Mouse (Mus musculus) cerebellum, adult 2 months (tissue): ENCODE measurements around the gene Rtn3.

Experiments used
- CTCF ChIP-seq: fragments of 200-500 bp; IDR thresholded peaks from 2 replicates; pipeline ENCODE4 v1.5.1; 2011; ENCODE audit warnings: low read depth, mild to moderate bottlenecking, control low read depth, low read length, moderate library complexity, borderline replicate concordance; ENCODE audit not compliant: insufficient read depth
- POLR2A ChIP-seq: fragments of 200-500 bp; IDR thresholded peaks from 2 replicates; pipeline ENCODE4 v1.6.1; 2011; ENCODE audit warnings: low read length, control low read depth, borderline replicate concordance; ENCODE audit not compliant: insufficient read depth

DNA sequence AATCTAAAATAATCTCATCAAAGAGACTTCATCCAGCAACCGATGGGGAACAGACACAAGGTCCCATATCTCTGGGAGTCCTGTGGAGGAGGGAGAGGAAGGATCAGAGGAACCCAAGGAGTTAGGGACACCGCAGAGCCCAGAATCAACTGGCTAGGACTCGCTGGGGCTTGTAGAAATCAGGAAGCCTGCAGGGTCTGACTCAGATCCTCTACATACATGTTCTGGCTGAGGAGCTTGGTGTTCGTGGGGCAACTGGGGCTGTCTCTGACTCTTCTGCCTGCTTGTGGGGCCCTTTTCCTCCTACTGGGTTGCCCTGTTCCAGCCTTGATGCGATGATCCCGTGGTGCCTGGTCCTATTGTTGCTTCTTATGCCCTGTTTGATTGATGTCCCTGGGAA lies 8.9 kb upstream of the Rtn3 start:
- no peak for TF ChIP-seq POLR2A
- TF ChIP-seq CTCF, result no peak
